Mouse (Mus musculus) small intestine, adult 2 months (tissue): Measurements from ENCODE around the gene Hyou1.

Experiments used
- CTCF ChIP-seq: fragments of 200-500 bp; IDR thresholded peaks from 2 replicates; pipeline ENCODE4 v1.5.1; 2012; ENCODE audit warnings: low read depth, mild to moderate bottlenecking, control low read depth, inconsistent platforms, low read length, moderate library complexity, mixed read lengths; ENCODE audit not compliant: insufficient replicate concordance, insufficient read length; ENCODE audit errors: extremely low read depth
- POLR2A ChIP-seq: fragments of 200-500 bp; IDR thresholded peaks from 2 replicates; pipeline ENCODE4 v1.6.1; 2012; ENCODE audit warnings: low read depth, mild to moderate bottlenecking, control low read depth, inconsistent platforms, low read length, moderate library complexity

- TF ChIP-seq CTCF = no peak
- no peak for TF ChIP-seq POLR2A
Observed at GRCm38 (mm10) chr9:44357207-44357606, 22.1 kb upstream of the Hyou1 start.
